Mouse (Mus musculus) stomach, embryonic 14.5 days (tissue): ENCODE measurements around the gene Cd3g. TPM values are rescaled to one million over a fixed set of nuclear protein-coding genes. Genes with fewer than 3 reads are reported as not detected.
"Not testable (repeated sequence)": the region's sequence is repeated elsewhere in the genome, so short reads cannot be mapped to it uniquely, and the experiment has no call there.

ENCODE experiments used
- ATAC-seq: fragments of 200-750 bp; cut with Nextera tagmentation; 2 replicates; pipeline ENCODE4 v1.8.0; 2017; ENCODE audit warnings: low read depth, moderate TSS enrichment; ENCODE audit not compliant: insufficient number of reproducible peaks, insufficient read depth, low FRiP score
- H3K27ac ChIP-seq: fragments of 300-500 bp; sonication (generic); 2 replicates; pipeline ENCODE4 v1.5.1; 2014; ENCODE audit warnings: mild to moderate bottlenecking, low read length, moderate library complexity, mixed read lengths
- H3K27me3 ChIP-seq: fragments of 300-500 bp; sonication (generic); 2 replicates; pipeline ENCODE4 v1.6.1; 2014; ENCODE audit warnings: low read length, control low read depth, mixed read lengths; ENCODE audit not compliant: control insufficient read depth, insufficient read depth
- H3K36me3 ChIP-seq: fragments of 300-500 bp; sonication (generic); 2 replicates; pipeline ENCODE4 v1.6.1; 2014; ENCODE audit warnings: mild to moderate bottlenecking, control low read depth, low read length, moderate library complexity, mixed read lengths; ENCODE audit not compliant: control insufficient read depth, insufficient read depth
- H3K4me1 ChIP-seq: fragments of 300-500 bp; sonication (generic); 2 replicates; pipeline ENCODE4 v1.6.1; 2014; ENCODE audit warnings: low read length, control low read depth, mixed read lengths; ENCODE audit not compliant: control insufficient read depth, insufficient read depth
- H3K4me2 ChIP-seq: fragments of 300-500 bp; sonication (generic); replicated peaks from 2 replicates; pipeline ENCODE4 v1.6.1; 2014; ENCODE audit warnings: low read depth, low read length, control low read depth
- H3K4me3 ChIP-seq: fragments of 300-500 bp; sonication (generic); 2 replicates; pipeline ENCODE4 v1.5.1; 2014; ENCODE audit warnings: low read depth, low read length, control low read depth
- H3K9ac ChIP-seq: fragments of 300-500 bp; sonication (generic); replicated peaks from 2 replicates; pipeline ENCODE4 v1.6.1; 2014; ENCODE audit warnings: low read depth, mild to moderate bottlenecking, control low read depth, low read length, moderate library complexity, mixed read lengths
- H3K9me3 ChIP-seq: fragments of 300-500 bp; sonication (generic); 2 replicates; pipeline ENCODE4 v1.6.1; 2016; ENCODE audit warnings: low read depth, low read length, control low read depth; ENCODE audit not compliant: control insufficient read depth
- WGBS: fragments of 180-500 bp; shearing (Covaris S2); extraction: QIAGEN DNeasy Blood & Tissue Kit; methylation state at CpG from one replicate; pipeline ENCODE4 v1.1.7; 2014; 5-methylcytosine and 5-hydroxymethylcytosine counted together
- polyA plus RNA-seq: library from polyadenylated mRNA; unstranded; fragments of >200 nt; fragmentation: Nextera tagmentation; extraction: Ambion mirVana; gene quantifications from 2 replicates; pipeline ENCODE4 v1.2.1, GENCODE M21; 2014

Cd3g gene
- polyA plus RNA-seq, 1 experiment from 2014 or later: 0.33 TPM

DNA sequence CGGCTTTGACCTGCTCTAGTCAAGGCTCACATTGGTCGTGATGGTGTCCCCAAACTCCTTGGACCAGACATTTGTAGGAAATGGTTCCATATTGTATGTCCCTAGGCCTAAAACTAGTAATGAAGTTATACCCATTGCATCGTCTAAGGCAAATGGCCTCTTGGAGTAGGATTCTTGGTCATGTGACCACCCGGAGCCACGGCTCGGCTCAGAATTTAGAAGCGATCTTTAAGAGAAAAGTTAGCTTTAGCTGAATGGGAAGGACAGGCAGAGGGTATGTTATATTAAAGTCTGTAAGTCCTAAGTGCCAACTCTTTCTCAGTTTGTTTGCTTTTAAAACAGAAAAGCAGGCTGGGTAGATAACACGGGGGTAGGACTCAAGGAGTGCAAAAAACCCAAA is 1.9 kb upstream of the Cd3g start:
- H3K9me3 ChIP-seq: no peaks in the 10 kb centered on the region
- no peak for ATAC-seq
- no peak overlapping the region for H3K27ac ChIP-seq
- no peaks in the 10 kb centered on the region for H3K27me3 ChIP-seq
- H3K4me1 ChIP-seq: no peaks in the 10 kb centered on the region
- H3K9ac ChIP-seq: no peak overlapping the region
- no peak overlapping the region for H3K4me3 ChIP-seq
- no peaks in the 10 kb centered on the region for H3K36me3 ChIP-seq
- 90% methylated on average over 8 of the region's 8 CpGs for WGBS
- H3K4me2 ChIP-seq: no peak overlapping the region

DNA sequence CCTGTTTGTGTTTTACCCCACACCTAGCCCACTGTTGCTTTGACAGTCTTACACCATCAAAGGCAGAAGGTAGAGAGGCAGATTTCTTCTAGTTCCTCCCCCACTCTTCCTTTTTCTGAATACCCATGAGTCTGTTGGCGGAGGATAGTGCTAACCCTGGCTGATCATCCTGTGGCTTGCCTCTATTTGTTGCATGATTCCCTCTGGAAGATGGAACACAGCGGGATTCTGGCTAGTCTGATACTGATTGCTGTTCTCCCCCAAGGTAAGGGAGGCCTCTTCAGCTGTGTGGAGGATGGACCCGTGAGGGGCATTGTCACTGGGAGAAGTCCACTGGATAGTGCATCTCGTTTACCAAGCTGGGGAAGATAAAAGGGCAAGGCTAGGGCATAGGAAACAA is 1.4 kb upstream of the Cd3g start, which contains the start of gene Cd3d:
Gene Cd3d, plus strand, starts transcription at position 111 of the 400 bp plus-strand sequence.
- H3K9ac ChIP-seq: no peak within 1 kb of the TSS
- no peak for ATAC-seq
- no peak within 1 kb of the TSS for H3K27ac ChIP-seq
- H3K4me3 ChIP-seq: no peak within 1 kb of the TSS
- no peak within 1 kb of the TSS for H3K4me2 ChIP-seq
- H3K9me3 ChIP-seq: no peaks in the 10 kb centered on the region
- WGBS: 79% methylated on average over 4 of the region's 4 CpGs
- no peaks in the 10 kb centered on the region for H3K4me1 ChIP-seq
- H3K27me3 ChIP-seq: no peaks in the 10 kb centered on the region
- H3K36me3 ChIP-seq: no peaks in the 10 kb centered on the region

DNA sequence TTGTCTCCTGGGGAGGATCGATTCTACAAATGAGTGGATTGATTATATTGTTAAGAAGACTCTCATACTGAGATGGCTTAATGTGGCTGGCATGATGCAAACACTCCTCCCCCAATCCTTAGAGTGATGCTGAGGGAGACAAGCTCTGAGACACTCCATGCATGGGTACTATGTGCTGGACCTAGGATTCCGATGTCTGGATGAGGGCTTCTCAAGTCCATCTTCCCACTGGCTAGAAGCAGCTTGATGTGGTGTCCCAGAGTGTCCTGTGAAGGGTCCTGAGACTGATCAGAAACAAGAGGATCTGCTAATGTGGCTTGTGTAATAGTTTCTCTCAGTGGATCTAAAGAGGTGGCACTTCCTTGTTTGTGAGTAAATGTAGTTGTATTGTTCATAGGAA is 873 bp upstream of the Cd3g start:
- no peak for ATAC-seq
- H3K27me3 ChIP-seq: no peaks in the 10 kb centered on the region
- H3K9me3 ChIP-seq: no peaks in the 10 kb centered on the region
- no peaks in the 10 kb centered on the region for H3K4me1 ChIP-seq
- WGBS: 87% methylated on average over 2 of the region's 2 CpGs
- H3K4me3 ChIP-seq: no peak overlapping the region
- no peak overlapping the region for H3K4me2 ChIP-seq
- H3K27ac ChIP-seq: no peak overlapping the region
- H3K36me3 ChIP-seq: no peaks in the 10 kb centered on the region
- H3K9ac ChIP-seq: no peak overlapping the region

DNA sequence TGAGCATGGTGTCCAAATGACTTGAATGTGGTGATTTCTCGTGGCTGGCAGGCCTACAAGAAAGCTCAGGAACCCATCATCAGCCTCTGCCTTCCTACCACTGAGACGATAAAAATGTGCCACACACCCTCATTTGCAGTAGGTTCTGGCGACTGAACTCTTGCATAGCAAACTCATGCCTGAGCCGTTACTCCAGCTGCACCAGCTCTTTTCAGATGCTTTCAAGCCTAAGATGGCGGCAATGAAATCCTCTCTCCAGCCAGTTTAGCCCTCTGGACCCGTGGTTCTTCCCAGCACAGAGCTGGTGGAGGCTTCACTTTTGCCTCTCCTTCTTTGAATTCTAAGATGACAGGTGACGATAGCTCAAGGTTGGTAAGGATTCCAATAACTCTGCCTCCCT is 425 bp downstream of the Cd3g start:
- H3K4me3 ChIP-seq: no peak overlapping the region
- H3K36me3 ChIP-seq: no peaks in the 10 kb centered on the region
- no peaks in the 10 kb centered on the region for H3K27me3 ChIP-seq
- H3K4me1 ChIP-seq: no peaks in the 10 kb centered on the region
- H3K27ac ChIP-seq: no peak overlapping the region
- no peaks in the 10 kb centered on the region for H3K9me3 ChIP-seq
- H3K4me2 ChIP-seq: no peak overlapping the region
- WGBS: 77% methylated on average over 7 of the region's 7 CpGs
- no peak for ATAC-seq
- no peak overlapping the region for H3K9ac ChIP-seq

DNA sequence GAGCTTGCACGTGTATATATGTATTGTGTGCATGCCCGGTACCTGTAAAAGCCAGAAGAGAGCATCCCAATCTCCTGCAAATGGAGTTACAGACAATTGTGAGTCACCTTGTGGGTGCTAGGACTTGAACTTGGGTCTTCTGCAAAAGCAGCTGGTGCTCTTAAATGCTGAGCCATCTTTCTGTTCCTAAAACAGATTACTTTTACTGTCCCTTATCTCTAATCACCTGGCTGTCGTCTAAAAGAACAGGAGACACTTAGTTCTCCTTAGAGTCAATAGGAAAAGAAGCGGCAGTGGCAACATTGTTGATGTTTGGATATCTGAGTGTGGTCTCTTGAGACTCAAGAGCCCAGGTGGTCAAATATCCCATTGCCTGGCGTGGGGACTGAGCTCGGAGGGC is 2.4 kb downstream of the Cd3g start:
- 69% methylated on average over 6 of the region's 6 CpGs for WGBS

DNA sequence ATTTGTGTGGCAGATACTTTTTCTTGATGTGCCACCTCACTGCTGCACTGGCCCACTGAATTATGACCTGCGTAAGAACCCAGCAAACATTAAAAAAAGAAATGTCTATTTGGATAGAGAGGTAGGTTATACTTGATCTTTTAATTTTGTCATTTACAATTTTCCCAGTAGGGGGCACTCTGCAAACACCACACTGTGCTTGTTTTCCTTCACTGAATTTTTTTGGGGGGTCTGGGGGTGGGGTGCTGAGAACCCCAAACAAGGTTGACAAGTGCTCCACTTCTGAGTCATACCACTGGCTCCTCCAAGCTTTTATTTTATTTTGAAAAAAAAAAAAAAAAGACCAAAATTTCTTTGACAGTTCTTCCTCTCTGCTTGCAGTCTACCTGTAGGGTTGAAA is 10.8 kb downstream of the Cd3g start:
- H3K27ac ChIP-seq: no peak overlapping the region
- no peak overlapping the region for H3K9ac ChIP-seq
- H3K4me1 ChIP-seq: peaks cover 4% of the 10 kb centered on the region; the same call in 1 of the 2 replicates
- ATAC-seq: no peak
- H3K9me3 ChIP-seq: no peaks in the 10 kb centered on the region
- 46% methylated on average over 1 of the region's 1 CpGs for WGBS
- H3K4me3 ChIP-seq: no peak overlapping the region
- no peaks in the 10 kb centered on the region for H3K27me3 ChIP-seq
- H3K4me2 ChIP-seq: no peak overlapping the region
- H3K36me3 ChIP-seq: no peaks in the 10 kb centered on the region

More for the DNA sequence above, 2.4 kb downstream of the Cd3g start:
- no peaks in the 10 kb centered on the region for H3K9me3 ChIP-seq
- no peak overlapping the region for H3K9ac ChIP-seq
- no peaks in the 10 kb centered on the region for H3K36me3 ChIP-seq
- no peaks in the 10 kb centered on the region for H3K4me1 ChIP-seq
- H3K27ac ChIP-seq: no peak overlapping the region
- H3K4me3 ChIP-seq: no peak overlapping the region
- H3K27me3 ChIP-seq: no peaks in the 10 kb centered on the region
- ATAC-seq: no peak
- no peak overlapping the region for H3K4me2 ChIP-seq

DNA sequence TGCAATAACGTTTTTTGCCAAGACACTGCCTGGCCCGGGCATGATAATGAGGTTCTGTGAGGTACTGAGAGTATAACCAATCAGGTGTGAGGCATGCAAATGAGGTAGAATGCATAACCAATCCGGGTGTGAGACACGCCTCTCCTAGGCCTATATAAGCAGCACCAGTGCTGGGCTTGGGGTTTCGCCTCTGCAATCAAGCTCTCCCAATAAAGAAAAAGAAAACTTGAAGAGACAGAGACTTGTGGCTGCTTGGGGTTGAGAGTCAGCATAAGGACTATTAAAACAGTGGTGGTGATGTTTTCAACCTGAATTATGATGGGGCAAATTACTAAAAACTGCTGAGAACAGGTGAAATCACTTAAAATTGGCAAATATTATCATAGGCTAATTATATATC is 12.5 kb downstream of the Cd3g start:
- ATAC-seq, H3K4me2 ChIP-seq: not testable (repeated sequence)
- 79% methylated on average over 5 of the region's 5 CpGs for WGBS

DNA sequence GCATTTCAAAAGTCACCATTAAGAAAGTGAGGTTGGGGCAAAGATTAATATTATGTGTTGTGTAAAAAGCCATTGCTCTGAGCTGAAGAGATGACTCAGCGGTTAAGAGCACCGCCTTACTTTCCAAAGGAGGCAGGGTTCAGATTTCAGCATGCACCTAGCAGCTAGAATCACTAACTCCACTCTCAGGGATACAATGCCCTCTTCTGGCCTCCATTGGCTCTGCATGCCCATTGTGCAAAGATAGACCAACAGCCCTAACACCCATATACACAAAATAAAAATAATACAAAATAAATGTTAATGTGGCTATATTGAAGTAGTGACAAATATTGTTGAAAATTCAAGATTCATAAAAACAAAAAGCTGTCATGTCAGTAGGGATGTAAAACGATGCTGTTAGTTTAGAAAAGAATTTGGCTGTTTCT is 13.4 kb downstream of the Cd3g start:
- no peak overlapping the region for H3K9ac ChIP-seq
- ATAC-seq: no peak
- no peak overlapping the region for H3K4me2 ChIP-seq
- H3K4me3 ChIP-seq: no peak overlapping the region
- no peaks in the 10 kb centered on the region for H3K27me3 ChIP-seq
- no peaks in the 10 kb centered on the region; the same call in 1 of the 2 replicates for H3K36me3 ChIP-seq
- no peak overlapping the region for H3K27ac ChIP-seq
- 25% methylated on average over 3 of the region's 3 CpGs for WGBS
- no peaks in the 10 kb centered on the region for H3K9me3 ChIP-seq
- H3K4me1 ChIP-seq: peaks cover 9% of the 10 kb centered on the region; the same call in 1 of the 2 replicates

More for the DNA sequence above, 12.5 kb downstream of the Cd3g start:
- H3K27ac ChIP-seq, H3K27me3 ChIP-seq, H3K9me3 ChIP-seq, H3K9ac ChIP-seq, H3K4me1 ChIP-seq, H3K4me3 ChIP-seq, H3K36me3 ChIP-seq: not testable (repeated sequence)

DNA sequence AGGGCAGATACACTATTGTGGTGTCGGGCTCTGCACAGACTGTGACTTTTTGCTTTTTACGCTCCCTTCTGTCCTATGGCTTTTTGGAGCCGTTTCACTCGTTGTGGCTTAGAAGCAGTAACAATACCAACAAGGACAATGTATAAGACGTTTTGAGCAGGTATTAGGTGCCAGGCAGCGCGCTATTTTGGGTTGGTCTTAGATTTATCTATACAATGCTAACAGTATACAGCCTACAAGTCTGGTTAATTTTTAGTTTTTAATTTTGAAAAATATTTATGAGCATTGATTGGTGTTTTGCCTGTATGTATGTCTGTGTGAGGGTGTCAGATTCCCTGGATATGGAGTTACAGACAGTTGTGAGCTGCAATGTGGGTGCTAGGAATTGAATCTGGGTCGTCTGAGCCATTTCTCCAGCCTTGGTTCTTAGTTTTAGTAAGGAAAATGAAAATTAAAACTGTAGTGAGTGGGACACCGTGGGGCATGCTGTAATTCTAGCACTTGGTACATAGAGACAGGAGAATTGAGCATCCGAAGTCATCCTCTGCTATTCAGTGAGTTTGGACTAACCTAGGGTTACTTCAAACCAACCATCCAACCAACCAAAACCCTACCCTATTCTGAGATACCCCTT is 14.3 kb downstream of the Cd3g start:
- WGBS: 15% methylated on average over 10 of the region's 10 CpGs
- H3K4me1 ChIP-seq: peaks cover 9% of the 10 kb centered on the region; the same call in 1 of the 2 replicates
- no peak for ATAC-seq
- peaks cover 2% of the 10 kb centered on the region for H3K36me3 ChIP-seq
- no peak overlapping the region for H3K9ac ChIP-seq
- H3K4me3 ChIP-seq: peak overlapping the region; percentile 73
- H3K9me3 ChIP-seq: no peaks in the 10 kb centered on the region
- no peaks in the 10 kb centered on the region for H3K27me3 ChIP-seq
- no peak overlapping the region for H3K27ac ChIP-seq
- H3K4me2 ChIP-seq: peak overlapping the region; percentile 82
